Mouse (Mus musculus) gastrocnemius, adult 2 months (tissue): ENCODE results near the gene Itgb3. TPM values are rescaled to one million over a fixed set of nuclear protein-coding genes. Genes with fewer than 3 reads are reported as not detected.
A peak's percentile ranks its signal among the peaks of the same experiment; 100 is the strongest.

Experiments
- DNase-seq: peaks from one replicate; pipeline ENCODE4 v3.0.0; 2022
- H3K27ac ChIP-seq: fragments of 200-600 bp; 2 replicates; pipeline ENCODE4 v1.8.1; 2022; ENCODE audit warnings: mild to moderate bottlenecking
- H3K4me3 ChIP-seq: fragments of 200-600 bp; 2 replicates; pipeline ENCODE4 v1.8.1; 2022; ENCODE audit warnings: mild to moderate bottlenecking, moderate library complexity
- CTCF ChIP-seq: fragments of 200-600 bp; IDR thresholded peaks from 2 replicates; pipeline ENCODE4 v1.8.1; 2022; ENCODE audit warnings: antibody characterized with exemption, mild to moderate bottlenecking, moderate library complexity
- intact Hi-C: fragments of 180-260 bp; cut with DNase I; formaldehyde crosslinking; loops from one replicate; pipeline ENCODE4 v1.15.1; 2025
- total RNA-seq, 2 experiments: library from RNA; stranded (reverse); gene quantifications; 2 replicates each; pipeline ENCODE4 v1.2.3; 2021

Gene Itgb3
- total RNA-seq, 2 experiments from 2014 or later: 0.54 to 1.3 TPM

- intact Hi-C loops: no loop called here
- no peak overlapping the region for H3K4me3 ChIP-seq
- TF ChIP-seq CTCF: no peak
- no peak overlapping the region for H3K27ac ChIP-seq
- DNase-seq: no peak
These were observed 23.5 kb downstream of the Itgb3 start for GRCm38 (mm10) chr11:104631306-104631705.

DNA sequence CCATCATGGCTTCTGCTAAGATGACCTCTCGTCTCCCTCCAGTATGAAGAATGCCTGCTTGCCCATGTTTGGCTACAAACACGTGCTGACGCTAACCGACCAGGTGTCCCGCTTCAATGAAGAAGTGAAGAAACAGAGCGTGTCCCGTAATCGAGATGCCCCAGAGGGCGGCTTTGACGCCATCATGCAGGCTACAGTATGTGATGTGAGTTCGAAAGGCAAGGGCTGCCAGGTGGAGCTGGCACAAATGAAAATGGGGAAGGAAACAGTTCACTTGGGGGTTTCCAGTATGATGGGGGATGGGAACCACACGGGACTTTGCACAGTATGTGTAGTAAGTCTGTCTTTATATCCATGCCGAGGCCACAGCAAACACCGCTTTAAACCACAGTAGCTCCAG, 29.2 kb downstream of the Itgb3 start:
- intact Hi-C loops: no loop called here
- no peak for DNase-seq
- no peak for TF ChIP-seq CTCF
- Histone ChIP-seq H3K27ac (no peak overlapping the region), H3K4me3 (no peak overlapping the region)

GRCm38 (mm10) chr11:104638006-104638405, 30.2 kb downstream of the Itgb3 start:
- intact Hi-C loops: no loop called here
- Histone ChIP-seq H3K27ac (no peak overlapping the region), H3K4me3 (no peak overlapping the region)
- no peak for TF ChIP-seq CTCF
- DNase-seq: no peak

DNA sequence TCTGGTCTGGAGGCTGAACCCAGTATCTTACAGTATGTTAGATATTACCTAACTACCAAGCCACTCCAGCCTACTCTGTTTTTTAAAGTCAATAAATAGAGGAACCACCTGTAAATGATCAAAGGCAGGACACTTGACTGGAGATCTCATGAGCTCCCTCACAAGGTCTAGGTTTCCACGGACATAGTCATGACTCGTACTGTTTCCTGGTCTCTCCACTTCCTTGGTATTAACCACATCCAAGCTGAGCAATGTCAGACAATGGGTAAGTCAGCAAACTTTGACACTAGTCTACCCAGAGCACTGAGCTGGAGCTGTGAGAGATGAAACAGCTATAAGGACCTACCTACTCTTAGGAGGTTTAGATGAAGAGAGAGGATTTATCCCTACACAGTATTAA, 31.1 kb downstream of the Itgb3 start:
- no peak overlapping the region for H3K27ac ChIP-seq
- no peak for DNase-seq
- TF ChIP-seq CTCF: no peak
- intact Hi-C loops: no loop called here
- no peak overlapping the region for H3K4me3 ChIP-seq

GRCm38 (mm10) chr11:104639634-104640033, 31.8 kb downstream of the Itgb3 start:
- Histone ChIP-seq H3K27ac (no peak overlapping the region), H3K4me3 (no peak overlapping the region)
- intact Hi-C loops: no loop called here
- no peak for DNase-seq
- TF ChIP-seq CTCF: no peak

DNA sequence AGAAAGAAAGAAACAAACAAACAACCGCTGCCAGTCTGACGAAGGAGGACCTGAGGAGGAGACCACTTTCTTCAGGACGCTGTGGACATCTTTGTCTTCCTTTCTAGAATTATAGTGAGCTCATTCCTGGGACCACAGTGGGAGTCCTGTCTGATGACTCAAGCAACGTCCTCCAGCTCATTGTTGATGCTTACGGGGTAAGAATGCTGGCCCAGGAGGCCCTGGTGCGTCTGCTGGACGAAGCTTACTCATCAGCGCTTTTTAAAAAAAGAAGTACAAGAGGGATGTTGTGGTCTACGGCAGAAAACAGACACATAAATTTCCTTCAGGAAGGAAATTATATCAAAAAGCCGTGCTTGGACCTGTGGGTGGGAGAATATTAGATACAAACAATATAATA, 33.1 kb downstream of the Itgb3 start:
- TF ChIP-seq CTCF: no peak
- no peak overlapping the region for H3K27ac ChIP-seq
- H3K4me3 ChIP-seq: no peak overlapping the region
- DNase-seq: no peak
- intact Hi-C loops: no loop called here

GRCm38 (mm10) chr11:104643236-104643635, 35.4 kb downstream of the Itgb3 start:
- no peak for DNase-seq
- intact Hi-C loops: no loop called here
- Histone ChIP-seq H3K4me3 (no peak overlapping the region), H3K27ac (no peak overlapping the region)
- no peak for TF ChIP-seq CTCF

DNA sequence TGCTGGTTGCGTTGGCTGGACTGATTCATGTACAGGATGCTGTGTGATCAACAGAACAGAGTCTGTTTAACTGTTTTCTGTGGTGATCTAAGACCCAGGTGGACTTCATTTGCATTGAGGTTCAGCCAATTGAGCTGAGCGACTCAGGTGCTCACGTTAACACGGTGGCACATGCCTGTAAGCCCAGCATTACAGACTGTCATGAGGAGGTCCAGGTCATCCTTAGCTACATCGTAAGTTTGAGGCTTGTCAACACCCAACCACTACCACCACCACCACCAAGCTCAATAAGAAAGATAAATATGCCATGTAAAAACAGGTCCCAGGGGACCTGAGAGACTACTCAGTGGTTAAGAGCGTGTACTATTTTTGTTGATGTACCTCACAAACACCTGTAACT, 37.6 kb downstream of the Itgb3 start:
- no peak for TF ChIP-seq CTCF
- no peak overlapping the region for H3K4me3 ChIP-seq
- intact Hi-C loops: no loop called here
- no peak overlapping the region for H3K27ac ChIP-seq
- DNase-seq: no peak

GRCm38 (mm10) chr11:104646173-104646572, 38.4 kb downstream of the Itgb3 start:
- DNase-seq: no peak
- no peak for TF ChIP-seq CTCF
- intact Hi-C loops: no loop called here
- H3K27ac ChIP-seq: no peak overlapping the region
- H3K4me3 ChIP-seq: no peak overlapping the region

GRCm38 (mm10) chr11:104646611-104647010, 38.8 kb downstream of the Itgb3 start:
- H3K27ac ChIP-seq: peak overlapping the region; percentile 31; the same call in 1 of the 2 replicates
- no peak overlapping the region for H3K4me3 ChIP-seq
- no peak for TF ChIP-seq CTCF
- intact Hi-C loops: no loop called here
- DNase-seq: no peak

DNA sequence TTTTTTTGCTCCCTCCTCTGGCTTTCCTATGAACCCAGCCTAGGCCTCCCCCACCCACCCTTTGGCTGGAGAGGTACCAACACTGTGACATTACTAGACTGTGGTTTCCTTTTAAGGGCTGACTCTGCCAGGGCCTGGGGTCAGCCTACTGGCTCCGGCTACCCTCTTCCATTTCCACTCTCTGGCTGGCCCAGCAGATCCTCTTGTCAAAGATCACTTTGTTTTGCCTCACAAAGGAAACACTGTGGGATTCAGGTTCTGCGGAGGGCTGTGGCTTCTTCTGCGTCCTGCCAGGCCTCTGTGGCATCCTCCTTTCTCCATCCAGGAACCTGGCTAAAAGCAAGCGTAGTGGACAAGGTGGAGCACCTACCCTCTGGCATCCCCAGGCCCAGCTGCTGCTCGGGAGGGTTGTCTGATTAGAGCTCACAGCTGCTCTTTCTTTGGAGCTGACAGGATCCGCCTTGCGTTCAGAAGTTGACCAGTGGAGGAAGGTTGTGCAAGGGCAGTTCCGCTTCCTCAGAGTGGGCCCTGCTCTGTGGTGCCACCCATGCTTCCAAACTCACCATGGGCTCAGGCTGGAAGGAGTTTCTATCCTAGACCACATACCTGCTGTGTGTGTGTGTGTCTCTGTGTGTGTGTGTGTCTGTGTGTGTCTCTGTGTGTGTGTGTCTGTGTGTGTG, 39.5 kb downstream of the Itgb3 start:
- peak overlapping the region; percentile 31 for H3K27ac ChIP-seq
- intact Hi-C loops: no loop called here
- no peak for TF ChIP-seq CTCF
- no peak for DNase-seq
- H3K4me3 ChIP-seq: no peak overlapping the region

GRCm38 (mm10) chr11:104648571-104648970, 40.8 kb downstream of the Itgb3 start:
- Histone ChIP-seq H3K4me3 (no peak overlapping the region), H3K27ac (no peak overlapping the region)
- peak; percentile 63 for TF ChIP-seq CTCF
- intact Hi-C loops: no loop called here
- DNase-seq: no peak

DNA sequence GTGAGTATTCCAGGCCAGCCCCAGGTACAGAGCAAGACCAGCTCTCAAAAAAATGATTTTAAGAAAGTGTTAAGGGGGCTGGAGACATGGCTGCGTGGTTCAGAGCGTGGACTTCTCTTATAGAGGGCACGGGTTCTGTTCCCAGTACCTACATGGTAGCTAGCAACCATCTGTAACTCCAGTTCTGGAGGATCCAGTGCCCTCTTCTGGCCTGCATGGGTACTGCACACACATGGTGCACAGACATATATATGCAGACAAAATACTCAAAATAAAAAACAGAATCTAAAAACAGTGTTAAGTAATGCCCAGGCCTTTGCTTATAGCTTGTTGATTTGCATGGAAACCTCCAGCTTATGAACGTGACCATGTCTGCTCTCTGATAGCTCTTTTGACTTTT, 52.8 kb downstream of the Itgb3 start:
- TF ChIP-seq CTCF: no peak; the same call in 1 of the 2 replicates
- DNase-seq: no peak
- H3K4me3 ChIP-seq: no peak overlapping the region
- H3K27ac ChIP-seq: no peak overlapping the region
- intact Hi-C loops: loop anchor here (5.0 kb wide), 1 partner anchor 68 kb away; no protein-coding TSS in a partner anchor

DNA sequence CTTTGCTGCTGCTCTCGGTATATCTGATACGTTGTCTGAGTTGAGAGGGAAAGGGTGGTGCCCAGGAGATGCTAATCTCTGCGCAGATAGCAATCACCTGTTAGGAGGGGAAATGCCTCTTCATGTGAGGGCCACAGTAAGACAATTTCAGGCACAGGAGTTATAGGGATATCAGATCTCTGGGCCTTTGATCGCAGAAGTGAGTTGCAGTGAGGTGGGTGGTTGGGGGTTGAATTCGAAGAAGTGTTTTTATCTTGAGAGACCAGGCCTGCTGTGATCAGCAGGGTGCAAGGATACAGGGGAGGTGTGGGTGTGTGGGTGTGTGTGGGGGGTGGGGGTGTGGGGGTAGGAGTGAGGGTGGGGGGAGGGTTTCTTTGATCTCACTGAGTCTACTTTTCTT, 53.3 kb downstream of the Itgb3 start:
- no peak overlapping the region for H3K27ac ChIP-seq
- DNase-seq: no peak
- TF ChIP-seq CTCF: no peak
- intact Hi-C loops: loop anchor here (5.0 kb wide), 1 partner anchor 69 kb away; no protein-coding TSS in a partner anchor
- no peak overlapping the region for H3K4me3 ChIP-seq
